Mouse (Mus musculus) testis, postnatal 10 days (tissue): Measurements from ENCODE around the gene Spint2.

ENCODE experiments used
- DNase-seq: peaks from one replicate; pipeline ENCODE4 v3.0.0; 2021; ENCODE audit warnings: low spot score

The Spint2 gene

DNA sequence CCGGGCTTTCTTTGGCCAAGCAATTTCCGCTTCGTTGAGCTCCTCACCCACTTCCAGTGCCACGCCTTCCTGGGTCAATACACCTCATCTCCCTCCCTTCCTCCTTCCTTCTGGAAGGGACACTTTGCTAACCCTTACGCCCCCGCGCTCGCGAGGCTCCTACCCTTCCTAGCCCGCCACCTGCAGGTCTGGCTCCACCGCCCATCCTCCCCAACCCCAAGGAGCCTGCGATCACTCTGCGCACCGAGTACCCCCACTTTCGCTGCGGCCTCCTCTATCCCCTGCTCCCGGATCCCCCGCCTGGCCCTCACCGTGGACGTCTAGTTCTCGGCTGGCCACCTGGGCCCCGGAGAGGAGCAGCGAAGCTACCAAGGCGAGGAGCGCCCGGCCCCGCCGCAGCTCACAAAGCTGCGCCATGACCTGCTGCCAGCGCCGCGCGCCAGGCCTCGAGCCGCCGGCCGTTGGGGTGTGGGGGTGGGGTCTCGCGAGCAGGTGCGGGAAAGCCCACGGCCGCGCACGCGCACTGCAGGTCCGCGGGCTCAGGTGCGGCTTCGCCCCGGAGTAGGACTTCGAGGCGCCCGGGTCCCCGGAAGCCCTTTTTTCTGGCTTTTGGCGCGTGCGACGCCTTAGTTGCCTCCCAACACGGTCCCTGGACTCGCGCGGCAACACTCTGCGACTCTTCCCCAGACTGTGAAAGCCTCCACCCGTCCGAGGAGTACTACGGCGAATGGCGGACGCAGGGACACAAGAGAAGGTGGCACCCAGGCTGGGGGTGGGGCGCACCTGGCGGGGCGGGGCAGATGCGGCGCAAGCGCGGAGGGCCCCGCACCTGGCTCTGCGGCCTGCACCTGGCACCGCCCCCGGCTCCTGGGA, at the start of gene Spint2:
Gene Spint2, minus strand, starts transcription at position 712 of the 873 bp plus-strand sequence.
- peak; percentile 89 for DNase-seq

GRCm38 (mm10) chr7:29328984-29329383, 47.3 kb upstream of the Spint2 start:
- no peak for DNase-seq

- DNase-seq: no peak
Measured at GRCm38 (mm10) chr7:29327087-29327486, 45.4 kb upstream of the Spint2 start.

GRCm38 (mm10) chr7:29319337-29320307, 37.9 kb upstream of the Spint2 start:
- peak; percentile 71 for DNase-seq

- peak; percentile 86 for DNase-seq
Measured at GRCm38 (mm10) chr7:29318115-29318911, 36.6 kb upstream of the Spint2 start.

DNA sequence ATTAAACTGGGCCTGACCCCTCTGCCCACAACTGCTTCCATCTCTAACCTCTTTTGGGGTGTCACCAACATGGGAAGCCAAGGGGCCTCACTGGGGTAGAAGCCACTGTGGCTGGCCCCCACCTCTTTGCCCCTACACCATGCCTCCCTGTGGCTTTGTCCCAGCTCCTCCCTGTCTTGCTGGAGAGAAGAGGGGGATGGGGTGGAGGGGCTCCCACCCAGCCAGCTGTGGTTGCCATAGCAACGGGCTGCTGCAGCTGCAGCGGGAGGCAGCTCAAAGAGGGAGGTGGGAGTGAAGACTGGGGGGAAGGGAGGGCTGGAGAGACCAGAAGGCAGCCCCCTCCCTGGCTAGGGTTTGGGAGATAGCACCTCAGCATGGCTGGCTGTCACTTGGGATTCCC, 35.8 kb upstream of the Spint2 start:
- peak; percentile 74 for DNase-seq

DNA sequence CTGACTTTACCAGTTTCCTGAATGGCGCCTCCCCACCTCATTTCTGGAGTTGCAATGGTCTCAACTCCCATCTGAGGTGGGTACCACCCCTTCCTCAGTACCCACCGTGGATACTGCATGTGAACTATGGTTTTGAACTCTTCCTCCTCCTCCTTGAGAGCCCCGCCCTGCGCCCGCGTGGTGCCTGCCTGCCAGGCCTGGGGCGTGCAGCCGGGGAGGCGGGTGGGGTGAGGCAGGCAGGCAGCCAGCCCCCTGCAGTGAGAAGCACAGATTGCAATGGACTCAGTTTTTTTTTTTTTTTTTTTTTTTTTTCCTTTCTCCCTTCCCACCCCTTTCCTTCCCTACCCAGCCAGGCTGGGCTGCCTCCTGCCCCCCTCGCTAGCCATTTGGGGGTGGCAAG, 35.3 kb upstream of the Spint2 start:
- peak; percentile 78 for DNase-seq

GRCm38 (mm10) chr7:29316137-29316734, 34.5 kb upstream of the Spint2 start:
- no peak for DNase-seq

- DNase-seq: no peak
Measured at GRCm38 (mm10) chr7:29314844-29315628, 33.3 kb upstream of the Spint2 start.

GRCm38 (mm10) chr7:29313572-29314261, 32.0 kb upstream of the Spint2 start:
- no peak for DNase-seq

DNA sequence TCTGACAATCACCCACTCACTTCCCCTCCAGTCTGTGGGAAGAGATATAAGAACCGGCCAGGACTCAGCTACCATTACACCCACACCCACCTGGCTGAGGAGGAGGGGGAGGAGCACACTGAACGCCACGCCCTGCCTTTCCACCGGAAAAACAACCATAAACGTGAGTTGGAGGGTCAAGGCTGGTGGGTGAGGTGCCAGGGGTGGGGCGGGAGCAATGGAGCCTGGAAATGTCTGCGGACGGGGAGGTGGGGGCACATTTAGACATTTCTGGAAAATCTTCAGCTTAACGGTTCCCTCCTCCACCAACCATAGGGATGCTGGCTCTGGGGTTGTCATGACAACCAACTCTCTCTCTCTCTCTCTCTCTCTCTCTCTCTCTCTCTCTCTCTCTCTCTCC, 31.3 kb upstream of the Spint2 start:
- no peak for DNase-seq

DNA sequence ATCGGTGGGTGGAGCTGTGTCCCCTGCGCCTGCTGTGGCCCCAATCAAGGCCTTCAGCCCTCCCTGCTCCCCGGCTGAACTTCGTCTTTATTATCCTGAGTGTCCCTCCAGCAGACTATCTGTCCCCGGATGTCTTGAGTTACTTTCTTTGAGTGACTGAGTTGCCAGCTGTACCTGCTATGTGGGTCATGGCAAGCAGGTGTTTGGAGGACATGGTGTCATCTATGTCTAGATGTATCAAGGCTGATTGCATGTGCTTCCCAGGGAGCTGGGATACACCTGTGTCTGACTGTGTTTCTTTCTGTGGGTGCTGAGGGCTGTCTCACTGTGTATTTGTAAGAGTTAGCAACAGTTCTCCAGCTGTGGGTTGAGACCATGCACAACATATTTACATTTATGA, 28.0 kb upstream of the Spint2 start:
- no peak for DNase-seq

DNA sequence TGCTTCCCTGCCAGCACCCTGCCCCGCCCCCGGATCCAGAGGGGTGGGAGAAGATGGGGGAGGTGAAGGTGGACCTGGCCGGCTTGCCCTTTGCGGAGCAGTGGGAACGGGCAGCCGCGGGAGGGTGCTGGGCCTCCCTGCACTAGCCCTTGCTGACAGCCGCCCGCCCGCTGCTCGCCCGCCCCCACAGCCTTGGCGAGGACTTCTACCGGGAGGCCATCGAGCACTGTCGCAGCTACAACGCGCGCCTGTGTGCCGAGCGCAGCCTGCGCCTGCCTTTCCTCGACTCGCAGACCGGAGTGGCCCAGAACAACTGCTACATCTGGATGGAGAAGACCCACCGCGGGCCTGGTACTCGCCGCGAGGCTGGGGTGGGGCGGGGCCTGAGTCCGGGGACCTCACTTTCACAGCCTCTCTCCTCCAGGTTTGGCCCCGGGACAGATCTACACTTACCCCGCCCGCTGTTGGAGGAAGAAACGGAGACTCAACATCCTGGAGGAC, 27.6 kb upstream of the Spint2 start:
- peak; percentile 87 for DNase-seq

- DNase-seq: peak; percentile 96
Measured at GRCm38 (mm10) chr7:29307350-29308104, 25.8 kb upstream of the Spint2 start.

GRCm38 (mm10) chr7:29306619-29307018, 24.9 kb upstream of the Spint2 start:
- DNase-seq: no peak

DNA sequence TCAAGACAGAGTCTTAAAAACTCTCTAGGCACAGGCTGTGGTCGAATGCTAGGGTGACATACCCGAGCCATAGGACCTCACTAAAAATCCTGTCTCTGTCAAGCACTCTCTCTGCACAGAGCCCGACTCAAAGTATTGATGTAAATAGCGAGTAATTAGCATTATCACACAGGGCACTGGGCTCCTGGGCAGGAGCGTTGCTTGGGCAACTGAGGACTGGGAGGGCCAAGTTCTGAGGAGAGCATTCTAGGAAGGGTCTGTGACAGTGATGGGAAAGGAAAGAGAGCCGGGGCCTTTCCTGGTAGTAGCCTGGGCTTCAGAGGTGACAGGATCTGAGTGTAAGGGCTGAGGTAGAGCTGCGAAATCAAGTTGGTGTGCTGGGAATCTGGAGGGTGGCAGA, 24.4 kb upstream of the Spint2 start:
- no peak for DNase-seq

DNA sequence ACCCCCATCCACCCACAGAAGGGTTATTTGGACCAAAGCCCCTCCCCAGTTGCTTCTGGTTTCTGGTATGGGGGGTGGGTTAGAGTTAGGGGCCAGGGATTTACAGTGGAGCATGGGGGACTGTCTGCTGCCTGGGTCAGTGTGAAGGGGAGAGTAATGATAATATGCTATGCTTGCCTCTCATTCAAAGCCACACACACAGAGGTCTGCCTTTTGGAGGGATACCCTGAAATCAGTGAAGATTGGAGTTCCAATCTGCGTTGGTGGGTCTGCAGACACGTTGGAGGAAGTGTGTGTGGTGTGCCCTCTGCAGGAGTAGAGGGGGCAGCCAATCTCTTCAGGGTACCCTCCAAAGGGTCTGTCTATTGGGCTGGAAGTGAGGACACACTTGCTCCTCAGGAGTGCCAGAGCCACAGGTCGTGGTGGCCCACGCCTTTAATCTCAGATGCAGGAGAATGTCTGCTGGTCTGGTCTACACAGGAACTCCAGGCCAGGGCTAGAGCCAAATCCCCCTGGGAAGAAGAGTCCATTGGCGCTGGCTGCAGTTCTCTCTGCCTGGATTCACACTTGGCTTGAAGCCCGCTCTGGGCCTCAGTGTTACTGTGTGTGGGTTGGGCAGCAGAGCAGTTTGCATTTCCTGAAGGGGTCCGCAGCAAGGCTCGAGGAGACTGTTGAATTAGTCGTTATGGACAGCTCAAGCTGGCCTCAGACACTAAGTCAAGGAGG, 23.7 kb upstream of the Spint2 start:
- no peak for DNase-seq

- DNase-seq: no peak
Measured at GRCm38 (mm10) chr7:29304463-29305262, 23.0 kb upstream of the Spint2 start.
